Mouse (Mus musculus) forebrain, embryonic 15.5 days (tissue): ENCODE measurements around the gene Ttc7. TPM values are rescaled to one million over a fixed set of nuclear protein-coding genes. Genes with fewer than 3 reads are reported as not detected.

Source experiments
- ATAC-seq: fragments of 200-750 bp; cut with Nextera tagmentation; replicated peaks from 2 replicates; pipeline ENCODE4 v1.8.0; 2017; ENCODE audit warnings: mild to moderate bottlenecking, moderate TSS enrichment, moderate library complexity
- H3K27ac ChIP-seq: fragments of 300-500 bp; sonication (generic); replicated peaks from 2 replicates; pipeline ENCODE4 v1.5.1; 2015; ENCODE audit warnings: mild to moderate bottlenecking, inconsistent platforms
- H3K27me3 ChIP-seq: fragments of 300-500 bp; sonication (generic); 2 replicates; pipeline ENCODE4 v1.6.1; 2015; ENCODE audit warnings: inconsistent platforms
- H3K36me3 ChIP-seq: fragments of 300-500 bp; sonication (generic); 2 replicates; pipeline ENCODE4 v1.6.1; 2015; ENCODE audit warnings: mild to moderate bottlenecking, inconsistent platforms
- H3K4me1 ChIP-seq: fragments of 300-500 bp; sonication (generic); 2 replicates; pipeline ENCODE4 v1.6.1; 2015; ENCODE audit warnings: inconsistent platforms
- H3K4me2 ChIP-seq: fragments of 300-500 bp; sonication (generic); replicated peaks from 2 replicates; pipeline ENCODE4 v1.6.1; 2015; ENCODE audit warnings: mild to moderate bottlenecking, inconsistent platforms
- H3K4me3 ChIP-seq: fragments of 300-500 bp; sonication (generic); 2 replicates; pipeline ENCODE4 v1.5.1; 2015; ENCODE audit warnings: mild to moderate bottlenecking, inconsistent platforms
- H3K9ac ChIP-seq: fragments of 300-500 bp; sonication (generic); replicated peaks from 2 replicates; pipeline ENCODE4 v1.6.1; 2015; ENCODE audit warnings: mild to moderate bottlenecking, inconsistent platforms
- H3K9me3 ChIP-seq: fragments of 300-500 bp; sonication (generic); 2 replicates; pipeline ENCODE4 v1.6.1; 2016; ENCODE audit warnings: inconsistent platforms
- WGBS: fragments of 180-500 bp; shearing (Covaris S2); methylation state at CpG from one replicate; pipeline ENCODE4 v1.1.7; 2015; ENCODE audit warnings: mixed read lengths; 5-methylcytosine and 5-hydroxymethylcytosine counted together
- polyA plus RNA-seq: library from polyadenylated mRNA; unstranded; fragments of >200 nt; fragmentation: Nextera tagmentation; extraction: Ambion mirVana; gene quantifications from 2 replicates; pipeline ENCODE4 v1.2.1, GENCODE M21; 2015

The Ttc7 gene
- polyA plus RNA-seq, 1 experiment from 2014 or later = 4.8 TPM

DNA sequence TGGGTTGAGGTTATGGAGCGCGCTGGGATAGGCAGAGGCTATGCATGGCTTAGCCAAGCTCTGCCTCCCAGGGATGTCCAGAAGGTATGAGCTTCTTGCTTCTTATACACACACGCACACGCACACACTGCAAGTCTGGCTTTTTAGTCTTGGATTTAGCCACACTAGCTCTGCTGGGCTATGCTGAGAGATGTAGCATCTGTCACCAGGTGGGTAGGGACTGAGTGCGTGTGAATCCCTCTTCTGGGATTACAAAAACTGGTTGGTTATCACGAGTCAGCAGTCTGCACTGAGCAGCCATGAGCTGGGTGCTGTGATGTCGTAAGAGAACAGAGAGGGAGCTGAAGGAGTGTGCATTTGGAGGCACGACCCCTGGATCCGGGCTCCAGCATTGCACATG lies 40.5 kb downstream of the Ttc7 start:
- no peaks in the 10 kb centered on the region for H3K36me3 ChIP-seq
- peaks cover 23% of the 10 kb centered on the region for H3K4me1 ChIP-seq
- no peak overlapping the region for H3K4me2 ChIP-seq
- H3K9me3 ChIP-seq = no peaks in the 10 kb centered on the region
- H3K27ac ChIP-seq = no peak overlapping the region
- WGBS = 85% methylated on average over 9 of the region's 9 CpGs
- H3K4me3 ChIP-seq = no peak overlapping the region
- no peaks in the 10 kb centered on the region for H3K27me3 ChIP-seq
- ATAC-seq = no peak
- no peak overlapping the region for H3K9ac ChIP-seq

DNA sequence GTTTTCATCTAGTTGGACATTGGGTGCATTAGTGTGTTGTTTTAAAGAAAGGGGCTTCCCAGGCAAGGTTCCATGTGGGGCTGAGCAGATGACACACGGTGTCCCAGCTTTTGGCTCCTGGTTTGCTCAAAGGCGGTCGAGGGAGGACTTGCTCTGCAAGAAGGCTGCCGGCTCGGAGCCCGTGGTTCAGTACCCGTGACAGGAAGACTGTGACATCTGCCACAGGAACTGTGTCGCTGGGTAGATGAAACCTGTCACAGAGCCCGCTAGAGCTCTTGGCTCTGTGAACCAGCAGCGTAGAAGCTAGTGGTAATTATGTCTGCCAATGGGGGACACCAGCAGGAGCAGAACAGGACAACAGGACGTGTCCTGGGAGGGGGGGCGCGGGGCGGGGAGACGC lies 42.8 kb downstream of the Ttc7 start:
- Histone ChIP-seq H3K4me2 (no peak overlapping the region), H3K27me3 (no peaks in the 10 kb centered on the region)

DNA sequence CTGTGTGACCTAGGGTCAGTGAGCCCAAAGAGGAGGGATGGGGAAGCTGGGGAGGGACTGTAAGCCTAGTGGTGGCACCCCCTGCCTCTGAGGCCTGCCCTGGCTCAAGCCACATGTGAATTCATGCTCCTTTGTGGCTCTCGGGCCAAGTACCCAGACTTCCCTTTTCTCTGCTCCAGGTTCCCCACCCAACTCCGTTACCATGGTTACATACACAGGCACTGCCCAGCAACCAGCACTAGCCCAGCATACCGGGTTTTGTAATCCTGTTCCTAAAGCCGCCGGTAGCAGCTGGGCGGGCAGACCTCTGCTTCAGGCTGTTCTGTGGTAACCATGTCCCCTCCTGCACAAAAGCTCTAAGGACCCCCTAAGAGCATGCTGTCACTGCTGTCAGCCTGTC lies 44.3 kb downstream of the Ttc7 start:
- Histone ChIP-seq H3K27ac (0 out of 2 replicates have a peak overlapping the region, but pooled peaks have one; percentile 33), H3K4me1 (peaks cover 50% of the 10 kb centered on the region)
- WGBS = 15% methylated on average over 6 of the region's 6 CpGs

More for the DNA sequence above, 42.8 kb downstream of the Ttc7 start:
- Histone ChIP-seq H3K4me1 (peaks cover 35% of the 10 kb centered on the region), H3K4me3 (no peak overlapping the region), H3K36me3 (no peaks in the 10 kb centered on the region), H3K27ac (no peak overlapping the region), H3K9ac (no peak overlapping the region), H3K9me3 (no peaks in the 10 kb centered on the region)
- WGBS = 75% methylated on average over 15 of the region's 15 CpGs
- ATAC-seq = no peak

DNA sequence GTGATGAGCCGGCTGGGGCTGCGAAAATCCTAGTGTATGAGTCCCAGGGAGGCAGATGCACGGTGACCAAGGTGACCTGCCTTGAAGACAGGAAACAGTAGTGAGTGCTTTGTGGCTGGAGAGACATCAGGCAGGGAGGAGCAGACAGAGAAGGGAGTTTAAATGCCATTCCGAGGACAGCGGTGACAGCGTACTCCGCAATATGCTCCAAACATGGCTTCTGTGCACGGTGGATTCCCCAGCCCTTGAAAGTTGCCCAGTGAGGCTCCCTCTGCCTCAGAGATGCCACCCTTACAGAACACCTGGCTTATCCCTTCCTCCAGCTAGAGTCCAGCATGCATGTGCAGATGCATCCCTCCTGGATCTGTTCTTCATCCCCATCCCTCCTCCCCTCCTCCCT lies 45.0 kb downstream of the Ttc7 start:
- Histone ChIP-seq H3K9me3 (no peaks in the 10 kb centered on the region), H3K9ac (no peak overlapping the region), H3K4me1 (peaks cover 56% of the 10 kb centered on the region), H3K4me2 (no peak overlapping the region), H3K36me3 (no peaks in the 10 kb centered on the region), H3K4me3 (no peak overlapping the region), H3K27me3 (no peaks in the 10 kb centered on the region), H3K27ac (peak overlapping the region; percentile 33; the same call in 1 of the 2 replicates)
- ATAC-seq = no peak
- 75% methylated on average over 8 of the region's 8 CpGs for WGBS

More for the DNA sequence above, 44.3 kb downstream of the Ttc7 start:
- Histone ChIP-seq H3K4me3 (no peak overlapping the region), H3K9me3 (no peaks in the 10 kb centered on the region), H3K27me3 (no peaks in the 10 kb centered on the region), H3K36me3 (no peaks in the 10 kb centered on the region), H3K9ac (no peak overlapping the region), H3K4me2 (no peak overlapping the region)
- peak; percentile 35 for ATAC-seq

DNA sequence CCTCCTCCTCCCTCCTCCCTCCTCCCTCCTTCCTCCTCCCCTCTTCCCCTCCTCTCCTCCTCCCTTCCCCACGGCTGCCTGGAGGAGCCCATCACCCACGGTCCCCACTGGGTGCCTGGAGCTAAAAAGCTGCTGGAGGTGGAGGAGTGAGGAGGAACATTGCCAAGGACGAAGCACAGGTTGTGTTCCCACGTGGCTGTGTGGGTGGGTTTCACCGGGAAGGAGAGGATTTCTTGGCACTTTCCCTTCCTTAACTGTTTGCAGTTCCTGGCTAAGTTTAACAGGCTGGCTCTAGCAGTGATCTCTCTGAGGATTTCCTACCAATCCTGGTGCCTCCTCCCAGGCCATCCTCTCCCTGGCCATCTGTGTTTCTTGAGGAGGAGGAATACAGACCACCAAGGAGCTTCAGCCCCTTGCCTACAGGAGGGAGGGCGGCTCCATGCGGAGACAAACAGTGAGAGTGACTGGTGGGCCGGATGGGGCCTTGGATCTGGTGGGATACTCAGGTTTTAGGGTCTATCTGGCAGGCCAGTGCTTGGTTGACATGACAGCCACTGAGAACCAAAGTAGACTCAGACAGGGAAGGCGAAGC lies 45.6 kb downstream of the Ttc7 start:
- Histone ChIP-seq H3K4me1 (peaks cover 59% of the 10 kb centered on the region), H3K27ac (no peak overlapping the region), H3K4me3 (no peak overlapping the region), H3K27me3 (no peaks in the 10 kb centered on the region), H3K9ac (no peak overlapping the region), H3K9me3 (no peaks in the 10 kb centered on the region), H3K4me2 (no peak overlapping the region), H3K36me3 (no peaks in the 10 kb centered on the region)
- 59% methylated on average over 8 of the region's 9 CpGs for WGBS
- ATAC-seq = no peak

DNA sequence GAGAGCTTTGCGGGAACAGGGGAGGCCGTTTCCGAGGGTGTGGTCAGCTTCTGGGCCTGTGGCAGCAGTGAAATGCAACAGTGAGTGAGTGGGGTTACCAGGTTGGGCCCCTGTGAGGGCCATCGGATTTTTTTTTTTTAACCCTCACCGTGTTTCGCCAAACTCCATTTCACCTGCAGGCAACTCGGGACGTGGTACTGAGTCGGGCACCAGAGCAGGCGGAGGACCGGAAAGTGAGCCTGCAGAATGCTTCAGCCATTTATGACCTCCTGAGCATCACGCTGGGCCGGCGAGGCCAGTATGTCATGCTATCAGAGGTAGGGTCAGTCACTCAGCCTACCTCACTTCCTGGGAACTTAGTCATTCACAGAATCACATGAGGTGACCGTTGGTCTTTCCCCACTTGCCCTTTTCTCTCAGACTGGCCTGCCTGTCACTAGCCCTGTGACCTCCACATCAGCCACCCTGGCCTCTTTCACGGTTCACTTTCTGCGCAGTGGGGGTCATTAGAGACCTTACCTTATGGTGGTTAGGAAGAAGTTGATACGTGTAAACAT lies 46.5 kb downstream of the Ttc7 start:
- Histone ChIP-seq H3K27me3 (no peaks in the 10 kb centered on the region), H3K36me3 (no peaks in the 10 kb centered on the region), H3K27ac (no peak overlapping the region), H3K4me1 (peaks cover 59% of the 10 kb centered on the region), H3K4me2 (no peak overlapping the region), H3K9me3 (no peaks in the 10 kb centered on the region), H3K9ac (no peak overlapping the region), H3K4me3 (no peak overlapping the region)
- 90% methylated on average over 18 of the region's 18 CpGs for WGBS
- no peak for ATAC-seq

DNA sequence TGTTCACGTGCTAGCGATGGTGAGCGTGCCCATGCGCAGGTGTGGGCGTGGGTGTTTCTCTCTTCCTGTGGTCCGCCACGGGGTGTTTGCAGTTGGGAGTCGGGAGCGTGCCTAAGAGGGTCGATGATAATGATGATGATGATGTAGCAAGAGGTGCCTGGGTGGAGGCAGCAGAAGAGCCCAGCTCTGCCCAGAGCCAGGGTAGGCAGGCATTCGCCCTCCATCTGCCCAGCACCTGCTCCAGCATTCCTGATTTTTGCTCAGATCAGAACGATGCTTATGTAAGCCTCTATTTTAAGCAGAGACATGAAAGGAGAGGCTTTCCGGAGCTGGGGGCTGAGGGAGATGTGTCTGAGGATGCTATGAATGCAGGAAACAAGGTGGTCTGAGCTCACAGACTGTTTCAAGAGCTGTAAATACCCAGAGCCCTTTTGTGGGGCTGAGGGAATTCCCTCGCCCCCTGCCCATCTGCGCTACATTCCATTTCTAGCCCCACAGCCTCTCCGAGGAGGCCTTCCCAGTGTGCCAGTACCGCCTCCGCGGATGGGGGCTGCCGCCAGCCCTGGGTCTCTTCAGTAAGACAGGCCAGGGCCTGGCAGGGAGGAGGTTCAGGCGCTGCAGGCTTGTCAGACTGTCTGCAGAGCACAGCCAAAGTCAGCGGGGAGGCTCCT lies 47.7 kb downstream of the Ttc7 start:
- WGBS = 35% methylated on average over 22 of the region's 22 CpGs
- Histone ChIP-seq H3K4me3 (no peak overlapping the region), H3K9ac (peak overlapping the region; percentile 29), H3K4me1 (peaks cover 59% of the 10 kb centered on the region), H3K4me2 (peak overlapping the region; percentile 10), H3K27ac (peak overlapping the region; percentile 87), H3K9me3 (no peaks in the 10 kb centered on the region), H3K27me3 (no peaks in the 10 kb centered on the region), H3K36me3 (no peaks in the 10 kb centered on the region)
- peak; percentile 48; the same call in 1 of the 2 replicates for ATAC-seq

DNA sequence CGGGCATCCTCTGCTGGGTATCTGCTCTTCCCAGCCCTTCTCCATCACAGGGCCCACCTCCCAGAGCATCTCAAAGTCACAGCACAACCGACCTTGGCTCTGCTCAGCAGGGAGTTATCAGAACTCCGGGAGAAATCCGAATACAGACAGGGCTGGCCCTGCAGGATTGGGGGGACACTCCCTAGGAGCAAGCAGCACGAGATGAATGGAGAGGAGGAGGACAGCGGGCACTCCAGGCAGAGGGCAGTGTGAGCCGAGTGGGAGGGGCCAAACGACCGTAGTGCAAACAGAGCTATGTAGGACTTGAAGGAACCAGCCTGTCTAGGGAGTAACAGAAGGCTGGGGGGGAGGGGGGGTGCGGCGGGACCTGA lies 48.2 kb downstream of the Ttc7 start:
- peak; percentile 24 for ATAC-seq

DNA sequence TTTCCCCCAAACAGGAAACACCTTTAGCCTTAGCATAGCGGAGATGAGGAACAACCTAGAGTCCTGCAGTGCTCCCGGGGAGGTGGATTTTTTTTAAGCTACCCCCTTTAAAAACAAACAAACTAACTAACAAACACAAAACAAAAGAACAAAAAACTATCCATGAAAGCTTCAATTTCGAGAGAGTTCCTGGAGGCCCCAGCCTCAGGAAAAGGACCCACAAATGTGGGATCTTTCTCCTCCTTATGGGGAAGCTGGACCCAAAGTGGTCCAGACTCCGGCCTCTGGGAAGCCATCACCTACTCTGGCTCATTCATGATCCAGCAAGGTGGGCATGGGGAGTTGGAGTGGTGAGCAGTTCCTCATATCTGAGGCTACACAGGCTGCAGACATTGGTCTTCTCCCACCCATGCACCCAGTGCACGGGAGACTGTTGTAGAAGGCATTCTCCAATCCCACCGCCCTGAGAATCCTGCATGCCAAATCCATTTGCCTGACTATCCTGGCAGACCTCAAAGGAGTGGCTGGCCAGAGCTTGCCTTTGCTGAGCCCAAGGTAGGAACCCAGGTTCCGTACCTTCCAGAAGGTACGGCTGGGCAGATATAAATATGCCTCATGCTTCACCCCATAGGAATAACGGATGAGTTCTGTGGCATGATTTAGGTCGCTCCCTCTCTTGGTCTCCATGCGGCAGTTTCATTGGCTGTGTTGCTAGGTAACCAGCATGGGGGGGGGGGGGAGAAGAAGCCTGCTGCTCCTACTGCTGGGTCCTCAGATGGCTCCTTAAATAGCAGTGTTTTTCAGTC lies 48.9 kb downstream of the Ttc7 start:
- peak; percentile 62 for ATAC-seq
- Histone ChIP-seq H3K27ac (peak overlapping the region; percentile 87), H3K4me3 (no peak overlapping the region), H3K9ac (no peak overlapping the region), H3K27me3 (no peaks in the 10 kb centered on the region), H3K4me1 (peaks cover 49% of the 10 kb centered on the region), H3K4me2 (peak overlapping the region; percentile 10), H3K9me3 (no peaks in the 10 kb centered on the region), H3K36me3 (no peaks in the 10 kb centered on the region)
- WGBS = 39% methylated on average over 11 of the region's 11 CpGs

More for the DNA sequence above, 48.2 kb downstream of the Ttc7 start:
- peak overlapping the region; percentile 87 for H3K27ac ChIP-seq
- no peaks in the 10 kb centered on the region for H3K36me3 ChIP-seq
- H3K9ac ChIP-seq = peak overlapping the region; percentile 29
- peak overlapping the region; percentile 10 for H3K4me2 ChIP-seq
- H3K9me3 ChIP-seq = no peaks in the 10 kb centered on the region
- peaks cover 55% of the 10 kb centered on the region for H3K4me1 ChIP-seq
- WGBS = 1% methylated on average over 11 of the region's 11 CpGs
- no peaks in the 10 kb centered on the region for H3K27me3 ChIP-seq
- no peak overlapping the region for H3K4me3 ChIP-seq

DNA sequence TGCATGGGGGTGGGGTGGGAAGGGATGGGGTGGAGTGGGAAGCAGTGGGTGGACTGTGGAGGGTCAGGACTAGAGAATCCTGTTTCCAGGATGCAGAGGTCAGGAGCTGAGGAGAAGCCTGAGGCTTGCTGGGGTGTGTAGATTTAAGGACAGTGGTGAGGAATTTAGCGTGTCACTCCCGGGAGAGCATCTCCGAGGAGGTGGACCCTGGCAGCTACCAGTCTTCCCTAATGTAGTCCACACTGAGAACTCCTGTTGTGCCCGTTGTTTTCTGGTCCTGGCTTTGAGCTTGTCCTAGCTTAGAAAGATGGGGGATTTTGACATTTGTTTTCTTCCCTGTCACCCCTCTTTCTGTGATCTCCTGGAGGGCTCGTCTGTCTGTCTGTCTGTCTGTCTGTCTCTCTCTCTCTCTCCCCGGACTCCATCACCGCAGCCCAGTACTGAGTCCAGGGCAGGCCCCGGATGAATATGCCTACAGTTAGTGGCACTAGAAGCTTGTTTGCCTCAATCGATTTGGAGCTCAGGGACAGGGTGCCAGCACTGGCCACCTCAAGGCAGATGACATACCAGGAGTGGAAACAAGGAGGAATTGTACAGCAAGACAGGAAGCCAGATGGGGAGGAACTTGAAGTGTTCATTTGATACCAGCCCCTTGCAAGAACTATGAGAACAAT lies 49.6 kb downstream of the Ttc7 start:
- H3K4me3 ChIP-seq = no peak overlapping the region
- H3K9ac ChIP-seq = no peak overlapping the region
- no peaks in the 10 kb centered on the region for H3K27me3 ChIP-seq
- no peaks in the 10 kb centered on the region for H3K9me3 ChIP-seq
- ATAC-seq = no peak; the same call in 1 of the 2 replicates
- peaks cover 43% of the 10 kb centered on the region for H3K4me1 ChIP-seq
- peak overlapping the region; percentile 29; the same call in 1 of the 2 replicates for H3K27ac ChIP-seq
- H3K4me2 ChIP-seq = 0 out of 2 replicates have a peak overlapping the region, but pooled peaks have one; percentile 8
- WGBS = 71% methylated on average over 9 of the region's 9 CpGs
- no peaks in the 10 kb centered on the region for H3K36me3 ChIP-seq

DNA sequence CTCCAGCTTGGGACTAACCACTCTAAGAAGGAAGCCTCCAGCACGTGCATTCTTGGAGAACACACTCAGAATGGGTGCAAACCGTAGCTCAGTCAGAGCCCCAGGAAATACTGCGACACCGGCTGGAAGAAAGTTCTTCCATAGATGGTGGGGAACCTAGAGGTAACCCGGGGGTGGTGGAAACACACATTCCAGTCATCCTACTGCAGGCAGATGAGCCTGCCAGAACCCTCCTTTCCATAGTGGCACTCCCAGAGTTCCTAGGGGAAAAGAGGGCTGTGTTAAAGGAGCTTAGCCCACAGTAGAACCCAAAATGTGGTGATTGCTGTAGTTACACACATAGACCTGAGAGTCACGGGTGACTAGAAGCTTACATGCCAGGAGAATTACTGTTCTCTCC lies 50.2 kb downstream of the Ttc7 start:
- Histone ChIP-seq H3K27me3 (no peaks in the 10 kb centered on the region), H3K4me2 (no peak overlapping the region), H3K9me3 (no peaks in the 10 kb centered on the region), H3K4me3 (no peak overlapping the region), H3K4me1 (peaks cover 38% of the 10 kb centered on the region), H3K36me3 (no peaks in the 10 kb centered on the region), H3K9ac (no peak overlapping the region), H3K27ac (no peak overlapping the region)
- no peak for ATAC-seq
- WGBS = 91% methylated on average over 6 of the region's 6 CpGs
